Mouse (Mus musculus) ES-E14 (cell line): Measurements from ENCODE around the gene Vpreb3. TPM values are rescaled to one million over a fixed set of nuclear protein-coding genes. Genes with fewer than 3 reads are reported as not detected.

Experiments
- DNase-seq: peaks from one replicate; pipeline ENCODE4 v3.0.0-alpha.2; 2013; ENCODE audit warnings: low read depth, low spot score
- H3K27ac ChIP-seq: 2 replicates; pipeline ENCODE4 v1.5.1; 2012; ENCODE audit warnings: low read depth, mild to moderate bottlenecking, low read length, moderate library complexity, mixed read lengths; ENCODE audit not compliant: poor library complexity, insufficient read depth, severe bottlenecking
- H3K36me3 ChIP-seq: 2 replicates; pipeline ENCODE4 v1.6.1; 2012; ENCODE audit warnings: mild to moderate bottlenecking, low read length, moderate library complexity, mixed read lengths; ENCODE audit not compliant: control insufficient read depth, poor library complexity, insufficient read depth, severe bottlenecking
- H3K4me1 ChIP-seq, 2 experiments: fragments of 150-350 bp in 1 of 2; sonication (generic) in 1 of 2; 2 replicates each; pipeline ENCODE4 v1.6.1; 2012; ENCODE audit warnings: low read length in 2 of 2, mild to moderate bottlenecking in 1 of 2, mixed read lengths in 1 of 2; ENCODE audit not compliant: control insufficient read depth in 2 of 2, insufficient read depth in 2 of 2, poor library complexity in 1 of 2
- H3K4me3 ChIP-seq, 2 experiments: fragments of 150-350 bp in 1 of 2; sonication (generic) in 1 of 2; 2 replicates each; pipeline ENCODE4 v1.5.1; 2012; ENCODE audit warnings: low read length in 2 of 2, low read depth in 1 of 2, mild to moderate bottlenecking in 1 of 2, mixed read lengths in 1 of 2; ENCODE audit not compliant: insufficient read depth in 1 of 2, poor library complexity in 1 of 2, severe bottlenecking in 1 of 2
- H3K9ac ChIP-seq: 2 replicates; pipeline ENCODE4 v1.6.1; 2012; ENCODE audit warnings: low read depth, mild to moderate bottlenecking, low read length, mixed read lengths; ENCODE audit not compliant: poor library complexity, insufficient read depth, severe bottlenecking
- H3K9me3 ChIP-seq: fragments of 150-350 bp; sonication (generic); 2 replicates; pipeline ENCODE4 v1.6.1; 2012; ENCODE audit warnings: low read depth, mild to moderate bottlenecking, low read length; ENCODE audit not compliant: control insufficient read depth, insufficient read depth
- CHD2 ChIP-seq: IDR thresholded peaks from 2 replicates; pipeline ENCODE4 v1.6.1; 2014; ENCODE audit warnings: mild to moderate bottlenecking, low read depth, low read length, inconsistent platforms
- HCFC1 ChIP-seq: IDR thresholded peaks from 2 replicates; pipeline ENCODE4 v1.6.1; 2012; ENCODE audit warnings: low read length, inconsistent platforms, borderline replicate concordance; ENCODE audit not compliant: insufficient read depth
- MAFK ChIP-seq: IDR thresholded peaks from 2 replicates; pipeline ENCODE4 v1.6.1; 2014; ENCODE audit warnings: mild to moderate bottlenecking, low read depth, low read length, inconsistent platforms; ENCODE audit not compliant: insufficient read depth
- ZC3H11A ChIP-seq: IDR thresholded peaks from 2 replicates; pipeline ENCODE4 v1.6.1; 2012; ENCODE audit warnings: low read depth, mild to moderate bottlenecking, inconsistent platforms, low read length, borderline replicate concordance
- ZNF384 ChIP-seq: IDR thresholded peaks from 2 replicates; pipeline ENCODE4 v1.6.1; 2012; ENCODE audit warnings: low read depth, low read length, inconsistent platforms
- in situ Hi-C, 2 experiments: fragments of 600-800 bp; cut with MboI; formaldehyde crosslinking; loops; one replicate each; pipeline ENCODE4 v1.15.1; 2025; ENCODE audit warnings: low sequenced_read_pairs in 2 of 2, inconsistent platforms in 1 of 2; ENCODE audit not compliant: unreplicated experiment in 2 of 2
- total RNA-seq: library from RNA; depleted of rRNA; stranded (reverse); fragments of 300-350 nt; gene quantifications from 2 replicates; pipeline ENCODE4 v1.2.3, GENCODE M21; 2012

Vpreb3 gene
- total RNA-seq, 1 experiment = 0.98 TPM

GRCm38 (mm10) chr10:75906882-75907281 is 36.0 kb upstream of the Vpreb3 start:
- H3K36me3 ChIP-seq = peaks cover 67% of the 10 kb centered on the region
- H3K27ac ChIP-seq = no peak overlapping the region
- in situ Hi-C loops = no loop called here

GRCm38 (mm10) chr10:75910698-75911097 is 32.2 kb upstream of the Vpreb3 start:
- Histone ChIP-seq H3K9ac (no peak overlapping the region), H3K27ac (no peak overlapping the region), H3K36me3 (peaks cover 49% of the 10 kb centered on the region), H3K4me1 (no peaks in the 10 kb centered on the region; a peak in 1 of 4 replicates), H3K4me3 (no peak overlapping the region), H3K9me3 (no peaks in the 10 kb centered on the region)
- in situ Hi-C loops = no loop called here
- TF ChIP-seq CHD2 (no peak), ZNF384 (no peak), HCFC1 (no peak), ZC3H11A (no peak), MAFK (no peak)
- no peak for DNase-seq

More at GRCm38 (mm10) chr10:75906882-75907281, 36.0 kb upstream of the Vpreb3 start:
- TF ChIP-seq ZC3H11A = no peak
- no peak for TF ChIP-seq ZNF384
- TF ChIP-seq HCFC1 = no peak
- H3K4me1 ChIP-seq = no peaks in the 10 kb centered on the region
- DNase-seq = no peak
- no peak overlapping the region for H3K9ac ChIP-seq
- no peaks in the 10 kb centered on the region for H3K9me3 ChIP-seq
- H3K4me3 ChIP-seq = no peak overlapping the region

- in situ Hi-C loops = no loop called here
- no peak for TF ChIP-seq HCFC1
- TF ChIP-seq ZNF384 = no peak
- no peak for TF ChIP-seq CHD2
- TF ChIP-seq ZC3H11A = no peak
- TF ChIP-seq MAFK = no peak
- peaks cover 0 to 3% of the 10 kb centered on the region in 2 experiments; a peak in 2 of 4 replicates for H3K4me1 ChIP-seq
- no peaks in the 10 kb centered on the region for H3K9me3 ChIP-seq
- no peak overlapping the region for H3K9ac ChIP-seq
- H3K4me3 ChIP-seq = no peak overlapping the region
- H3K27ac ChIP-seq = no peak overlapping the region
- no peak for DNase-seq
- peaks cover 49% of the 10 kb centered on the region for H3K36me3 ChIP-seq
Observed at GRCm38 (mm10) chr10:75913013-75913589, 29.8 kb upstream of the Vpreb3 start.

- H3K9me3 ChIP-seq = no peaks in the 10 kb centered on the region
- TF ChIP-seq ZC3H11A (no peak), HCFC1 (no peak), CHD2 (no peak), MAFK (no peak), ZNF384 (no peak)
- in situ Hi-C loops = no loop called here
- H3K4me3 ChIP-seq = no peak overlapping the region
- peaks cover 0 to 3% of the 10 kb centered on the region in 2 experiments; a peak in 2 of 4 replicates for H3K4me1 ChIP-seq
- DNase-seq = no peak
- no peak overlapping the region for H3K9ac ChIP-seq
- H3K27ac ChIP-seq = no peak overlapping the region
- H3K36me3 ChIP-seq = peaks cover 41% of the 10 kb centered on the region
Observed at GRCm38 (mm10) chr10:75915557-75915956, 27.3 kb upstream of the Vpreb3 start.

GRCm38 (mm10) chr10:75916840-75917239 is 26.0 kb upstream of the Vpreb3 start:
- in situ Hi-C loops = no loop called here

More at GRCm38 (mm10) chr10:75916840-75917239, 26.0 kb upstream of the Vpreb3 start:
- H3K36me3 ChIP-seq = peaks cover 29% of the 10 kb centered on the region; the same call in 1 of the 2 replicates
- H3K27ac ChIP-seq = no peak overlapping the region
- no peak for DNase-seq
- peaks cover 2 to 3% of the 10 kb centered on the region in 2 experiments; a peak in 2 of 4 replicates for H3K4me1 ChIP-seq
- no peak overlapping the region for H3K9ac ChIP-seq
- H3K4me3 ChIP-seq = no peak overlapping the region
- H3K9me3 ChIP-seq = no peaks in the 10 kb centered on the region
- no peak for TF ChIP-seq MAFK
- no peak for TF ChIP-seq HCFC1
- TF ChIP-seq ZNF384 = no peak
- no peak for TF ChIP-seq ZC3H11A
- no peak for TF ChIP-seq CHD2
